Mouse (Mus musculus) embryo, embryonic 11.5 days (tissue): Measurements from ENCODE around the gene Il2rb.

ENCODE experiments used
- DNase-seq: peaks from one replicate; pipeline ENCODE4 v3.0.0-alpha.2; 2012; ENCODE audit warnings: low read depth, low spot score

Gene Il2rb

DNA sequence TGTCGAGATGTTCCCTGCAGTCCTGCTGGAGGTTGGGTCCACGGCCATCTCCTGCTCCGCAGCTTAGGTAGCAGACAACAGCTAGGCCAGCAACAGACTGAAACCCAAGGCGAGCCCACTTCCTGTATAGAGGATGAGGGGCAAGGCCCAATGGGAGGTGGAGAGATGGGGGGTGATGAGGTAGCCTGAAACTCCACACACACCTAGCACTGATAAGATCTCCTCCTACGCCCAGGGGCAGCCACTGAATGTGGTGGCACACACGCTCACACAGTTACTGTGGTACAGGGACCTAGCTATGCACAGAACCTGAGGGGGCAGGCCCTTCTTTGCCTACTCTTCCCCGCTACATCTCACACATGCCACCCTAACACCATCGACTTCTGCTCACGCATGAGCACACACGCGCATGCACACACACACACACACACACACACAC lies at the start of gene Il2rb:
Gene Il2rb (minus strand): TSS at position 304 of the 439 bp plus-strand sequence.
- DNase-seq: no peak

DNA sequence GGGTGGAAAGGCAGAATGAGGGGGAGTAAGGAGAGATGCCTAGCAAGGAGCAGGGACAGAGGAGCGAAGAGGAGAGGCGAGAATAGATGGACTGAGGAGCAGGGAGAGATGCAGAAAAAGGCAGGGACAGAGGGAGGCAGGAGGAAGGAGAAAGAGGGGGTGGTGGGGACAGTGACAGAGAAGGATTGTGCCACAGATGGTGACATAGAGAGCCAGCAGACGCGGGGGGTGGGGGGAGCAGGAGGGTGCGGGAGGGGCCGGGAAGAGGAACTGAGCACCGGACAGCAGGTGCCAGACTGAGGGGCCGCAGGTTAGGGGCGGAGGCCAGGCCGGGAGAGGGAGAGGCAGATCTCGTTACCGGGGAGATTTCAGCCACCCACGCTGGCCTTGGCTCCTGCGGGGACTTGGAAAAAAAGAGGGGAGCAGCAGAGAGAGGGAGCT lies 49.5 kb upstream of the Il2rb start, which contains the start of gene Sstr3:
Gene Sstr3 (minus strand): TSS at position 125 of the 441 bp plus-strand sequence.
- DNase-seq: no peak

DNA sequence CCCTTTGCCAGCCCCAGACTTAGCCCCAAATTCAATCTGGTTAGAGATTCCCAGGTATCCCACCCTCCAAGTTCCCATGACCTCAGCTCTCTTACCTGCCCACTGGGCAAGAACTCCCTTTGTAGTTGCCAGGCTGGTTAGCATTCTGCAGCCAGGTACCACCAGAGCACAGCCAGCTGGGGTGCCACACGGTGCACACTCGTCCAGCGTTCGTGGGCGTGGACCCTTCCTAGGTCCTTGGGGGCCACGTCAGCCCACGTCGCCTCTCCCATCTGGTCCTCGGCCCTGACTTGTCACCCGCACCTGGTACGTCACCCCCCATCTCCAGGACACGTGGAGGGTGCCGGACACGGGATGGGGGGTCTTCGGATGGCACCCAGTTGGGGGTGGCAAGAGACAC lies 49.0 kb upstream of the Il2rb start:
- DNase-seq: no peak

DNA sequence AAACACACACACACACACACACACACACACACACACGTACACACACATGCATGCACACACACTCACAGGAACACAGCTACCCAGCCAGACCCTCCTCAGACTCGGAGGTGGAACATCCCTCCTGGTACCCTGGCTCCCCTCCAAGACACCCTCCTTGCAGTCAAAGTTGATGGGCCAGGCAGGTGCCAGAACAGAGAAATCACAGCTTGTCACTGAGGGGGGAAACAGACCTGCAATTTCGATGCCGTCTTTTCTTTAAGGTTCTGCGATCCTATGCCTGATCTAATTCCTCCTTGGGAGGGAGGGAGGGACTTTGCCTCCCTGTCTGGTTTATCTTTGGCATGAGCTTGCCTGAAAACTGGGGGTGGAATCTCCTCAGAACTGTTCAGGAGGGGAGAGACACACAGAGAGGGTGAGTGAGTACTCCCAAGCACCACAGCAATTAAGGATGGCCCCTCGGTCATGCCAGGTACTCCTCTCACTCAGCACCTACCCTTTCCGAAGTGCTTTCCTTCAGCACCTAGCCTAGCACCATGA lies 47.8 kb upstream of the Il2rb start:
- DNase-seq: no peak

DNA sequence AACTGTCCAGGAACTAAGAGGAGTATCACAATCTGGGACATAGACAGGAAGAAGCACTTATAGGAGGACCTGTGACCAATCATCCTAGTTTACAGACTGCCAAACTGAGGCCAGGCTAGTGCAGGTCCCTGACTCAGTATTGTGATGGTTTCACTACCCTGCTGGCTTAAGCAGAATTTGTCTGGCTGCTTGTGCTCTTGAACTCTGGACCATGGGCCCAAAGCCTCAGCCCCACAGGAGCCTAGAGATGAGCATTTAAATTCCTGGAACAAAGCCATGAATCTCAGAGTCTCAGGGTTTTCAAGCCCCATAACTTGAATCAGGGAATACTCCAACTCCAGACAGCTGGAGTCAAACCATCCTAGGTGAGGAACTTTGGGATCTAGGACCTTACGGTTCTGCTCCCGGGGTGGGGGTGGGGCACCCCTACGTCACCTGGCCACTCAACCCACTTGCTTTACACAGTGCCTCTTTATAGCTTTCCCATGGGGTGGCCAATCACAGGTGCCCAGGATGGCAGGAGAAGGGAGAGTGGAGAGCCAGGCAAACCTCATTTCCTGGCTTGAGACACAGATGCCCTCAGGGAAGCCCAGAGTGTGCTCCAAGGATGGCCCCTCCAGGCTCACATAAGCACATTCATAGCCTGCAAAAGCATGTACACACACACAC lies 47.2 kb upstream of the Il2rb start:
- no peak for DNase-seq

DNA sequence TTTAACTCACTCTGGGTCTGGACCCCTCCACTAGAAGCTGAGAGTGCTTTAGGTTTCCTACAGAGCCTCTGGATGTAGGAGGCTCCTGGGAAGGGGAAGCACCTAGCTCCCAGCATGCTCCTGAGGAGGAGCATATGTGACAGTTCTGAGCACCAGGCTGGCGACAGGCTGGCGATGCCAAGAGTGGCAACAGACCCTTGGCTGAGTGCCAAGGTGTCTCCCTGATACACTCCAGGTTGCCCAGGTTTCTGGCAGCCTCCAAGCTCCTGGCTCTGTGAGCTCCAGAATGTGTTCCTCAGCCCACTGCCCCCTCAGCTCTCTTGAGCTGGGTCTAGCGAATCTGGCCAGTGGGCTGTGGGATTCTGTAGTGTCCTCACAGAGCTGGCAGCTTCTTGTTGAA lies 46.5 kb upstream of the Il2rb start:
- DNase-seq: no peak

DNA sequence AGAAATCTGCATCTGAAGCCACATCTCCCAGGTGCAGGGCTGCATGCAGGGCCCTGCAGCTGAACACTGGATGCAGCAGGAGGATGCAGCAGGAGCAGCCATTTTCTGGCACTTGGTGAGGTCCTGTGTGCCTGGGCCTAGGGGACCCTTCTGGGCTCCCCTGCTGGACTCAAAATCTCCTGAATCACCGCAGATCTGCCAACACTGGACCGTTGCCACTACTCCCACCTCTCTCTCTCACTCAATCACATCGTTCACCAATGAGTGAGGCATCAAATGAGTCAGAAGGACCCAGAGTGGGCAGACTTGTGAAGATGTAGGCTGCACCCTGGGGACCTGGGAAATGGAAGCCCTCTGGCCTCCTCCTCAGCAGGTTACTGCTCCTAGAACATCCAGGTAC lies 46.0 kb upstream of the Il2rb start:
- no peak for DNase-seq

DNA sequence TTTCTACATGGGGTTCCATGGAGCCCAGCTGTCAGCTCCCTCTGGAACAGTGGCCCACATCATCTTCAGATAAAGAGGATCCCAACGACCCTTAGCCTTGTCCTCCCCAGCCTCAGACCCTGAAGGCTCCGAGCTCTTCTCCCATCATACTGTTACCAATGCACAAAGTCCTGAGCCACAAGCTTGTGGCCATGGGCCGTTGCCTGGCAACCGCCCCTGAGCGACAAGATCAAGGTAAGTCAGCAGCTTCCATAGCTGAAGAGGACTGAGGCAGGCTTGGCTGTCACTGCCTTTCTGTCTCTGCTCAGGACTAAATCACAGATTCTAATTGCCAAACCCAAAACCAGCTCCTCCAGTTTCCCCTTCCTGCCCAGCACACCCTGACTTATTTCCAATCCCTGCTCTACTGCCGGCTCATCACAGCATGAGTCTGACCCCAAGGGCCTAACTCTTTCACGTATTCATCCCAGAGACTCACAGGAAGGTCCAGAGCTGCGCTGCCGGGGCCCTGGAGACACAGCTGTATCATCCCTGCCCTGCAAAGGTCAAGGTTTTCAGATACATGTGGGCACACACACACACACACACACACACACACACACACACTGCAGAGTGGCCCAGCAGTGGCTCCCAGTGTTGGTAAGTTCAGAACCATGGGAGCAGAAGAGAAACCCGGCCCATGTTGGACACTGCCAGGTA lies 40.8 kb upstream of the Il2rb start:
- no peak for DNase-seq

DNA sequence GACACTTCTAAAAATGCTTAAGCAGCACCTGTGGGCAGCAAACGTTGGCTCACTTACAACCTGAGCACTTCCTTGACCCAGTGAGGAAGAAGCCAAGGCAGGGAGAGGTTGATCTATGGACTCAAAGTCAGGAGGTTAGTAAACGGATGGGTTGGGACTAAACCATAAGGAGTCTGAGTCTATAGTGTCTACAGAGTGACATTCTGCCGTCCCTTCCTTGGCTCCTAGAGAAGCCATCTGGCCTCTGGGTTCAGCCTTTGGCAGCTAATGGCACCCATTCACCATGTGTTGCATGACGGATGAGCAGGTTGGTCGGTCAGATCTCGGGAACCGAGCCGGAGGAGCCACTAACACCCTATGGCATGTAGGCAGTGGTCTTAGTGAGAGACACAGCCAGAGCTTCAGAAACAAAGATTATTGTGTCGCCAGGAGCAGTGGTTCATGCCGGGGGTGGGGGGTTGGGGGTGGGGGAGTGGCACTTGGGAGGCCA lies 38.3 kb upstream of the Il2rb start:
- DNase-seq: no peak

DNA sequence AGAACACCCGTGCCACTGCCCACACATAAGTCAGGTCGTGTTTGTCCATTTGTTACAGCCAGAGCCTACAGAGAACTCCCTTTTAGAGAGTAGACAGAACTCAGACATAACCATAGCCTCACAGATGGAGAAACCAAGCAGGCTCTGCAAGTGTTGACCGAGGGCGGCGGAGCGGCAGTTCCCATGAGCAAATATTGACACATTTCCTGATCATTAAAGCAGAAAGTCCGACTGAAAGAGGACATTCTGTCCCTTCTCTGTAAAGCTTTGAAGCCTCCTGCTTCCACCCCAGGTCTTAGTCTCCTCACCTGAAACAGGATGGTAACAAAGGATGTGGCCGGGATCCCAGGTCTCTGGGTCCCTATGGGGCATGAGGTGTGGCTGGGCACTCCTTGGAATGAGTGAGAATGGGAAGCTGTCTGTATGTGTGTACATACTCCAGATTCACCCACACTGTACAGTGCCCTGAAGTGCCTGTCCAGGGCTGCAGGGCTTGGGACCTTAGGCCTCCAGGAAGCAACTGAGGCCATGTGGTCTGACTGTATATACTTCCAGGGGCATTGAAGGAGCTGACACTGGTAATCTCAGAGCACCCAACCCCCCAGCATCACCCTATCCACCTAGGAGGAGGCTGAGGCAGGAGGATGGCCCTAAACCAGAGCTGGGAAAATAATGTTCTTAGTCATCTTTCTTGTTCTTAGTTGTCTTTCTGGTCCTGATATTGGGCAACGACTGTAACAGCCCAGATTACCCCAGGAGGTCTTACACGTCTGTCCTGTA lies 37.7 kb upstream of the Il2rb start:
- DNase-seq: no peak

DNA sequence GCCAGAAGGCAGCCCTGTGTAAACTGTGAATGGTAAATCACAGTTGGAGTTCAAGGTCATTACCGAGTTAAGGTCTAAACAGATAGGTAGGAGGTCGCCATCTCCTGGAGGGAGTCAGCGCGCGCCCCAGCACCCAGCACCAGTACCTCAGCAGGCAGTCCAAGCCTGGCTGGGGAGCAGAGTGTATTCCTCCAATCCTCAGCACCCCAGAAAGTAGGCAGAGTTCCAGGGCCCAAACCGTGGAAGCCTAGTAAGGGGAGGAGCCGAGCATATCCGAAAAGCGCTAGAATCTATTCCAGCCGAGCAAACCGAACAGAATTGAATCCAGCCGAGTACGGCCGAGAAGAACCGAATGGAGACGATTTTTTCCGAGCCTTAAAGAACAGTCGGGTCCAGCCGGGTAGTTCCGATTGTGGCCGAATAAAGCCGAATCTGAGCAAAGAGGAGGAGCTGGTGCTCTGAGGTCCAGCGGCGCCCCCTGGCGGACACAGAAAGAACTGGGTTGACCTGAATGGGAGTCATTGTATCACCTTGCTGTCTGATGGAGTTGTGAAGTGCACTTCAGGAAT lies 36.9 kb upstream of the Il2rb start:
- peak; percentile 96 for DNase-seq

DNA sequence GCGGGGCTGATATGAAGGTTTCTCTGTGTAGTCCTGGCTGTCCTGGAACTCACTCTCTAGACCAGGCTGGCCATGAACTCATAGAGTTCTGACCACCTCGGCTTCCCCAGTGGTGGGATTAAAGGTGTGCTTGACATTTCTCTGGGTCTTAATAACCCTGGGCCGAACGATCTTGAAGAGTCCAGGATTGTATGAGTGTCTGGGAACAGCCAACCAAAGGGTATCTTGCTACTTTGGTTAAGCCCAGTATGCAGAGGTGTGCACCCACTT lies 36.3 kb upstream of the Il2rb start:
- no peak for DNase-seq

DNA sequence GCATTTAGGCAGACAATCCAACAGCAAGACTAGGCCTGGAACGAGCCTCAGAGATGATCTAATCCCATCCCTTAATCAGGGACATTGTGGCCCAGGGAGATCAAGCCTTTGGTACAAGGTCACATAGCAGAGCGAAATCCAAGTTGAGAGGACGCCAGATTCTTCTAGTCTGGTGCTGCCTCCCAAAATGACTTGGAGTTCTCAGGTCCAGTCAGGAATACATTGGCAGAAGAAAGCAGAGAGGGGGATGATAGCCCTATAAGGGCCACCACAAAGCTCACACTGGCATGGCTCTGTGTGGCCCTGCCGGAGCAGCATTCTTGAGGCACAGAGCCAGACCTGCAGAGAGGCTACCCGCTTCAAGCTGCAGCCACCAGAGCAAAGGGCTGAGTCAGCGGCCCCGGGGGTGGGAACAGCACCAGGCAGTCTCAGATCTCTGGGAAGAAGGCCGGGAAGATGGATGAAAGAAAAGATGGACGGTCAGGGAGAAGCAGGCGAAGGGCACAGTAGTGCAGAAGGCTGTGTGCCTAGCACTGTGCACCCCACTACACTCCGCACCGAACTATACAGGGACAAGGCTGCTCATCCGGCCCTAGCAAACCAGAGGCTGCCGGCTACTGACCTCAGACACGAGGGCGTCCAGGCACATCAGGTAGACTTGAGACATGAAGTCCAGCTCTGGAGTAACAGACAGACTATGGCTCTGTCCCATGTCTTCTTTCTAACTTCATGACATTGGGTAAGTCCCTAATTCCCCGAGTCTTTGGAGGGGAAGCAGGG lies 35.8 kb upstream of the Il2rb start, which contains the start of gene C1qtnf6:
Gene C1qtnf6 (minus strand): TSS at position 746 of the 780 bp plus-strand sequence.
- DNase-seq: no peak

DNA sequence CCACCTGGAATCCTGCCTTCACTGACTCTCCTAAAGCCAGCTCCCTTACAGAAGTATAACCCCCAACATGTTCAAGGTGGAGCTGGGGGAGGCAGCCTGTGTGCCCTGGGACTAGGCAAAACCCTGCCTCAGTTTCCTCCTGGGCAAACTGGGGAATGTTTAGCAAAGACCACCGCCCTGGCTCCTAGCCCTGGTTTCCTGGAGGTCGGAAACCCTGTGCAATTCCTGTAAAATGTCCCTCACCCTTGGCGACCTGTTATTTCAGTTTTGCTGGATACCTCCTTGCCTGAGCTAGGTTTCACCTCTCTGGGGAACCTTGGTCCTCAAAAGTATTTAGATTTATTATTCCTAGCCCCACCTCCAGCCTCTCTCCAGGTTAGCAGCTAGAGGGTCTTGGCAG lies 35.1 kb upstream of the Il2rb start:
- no peak for DNase-seq

DNA sequence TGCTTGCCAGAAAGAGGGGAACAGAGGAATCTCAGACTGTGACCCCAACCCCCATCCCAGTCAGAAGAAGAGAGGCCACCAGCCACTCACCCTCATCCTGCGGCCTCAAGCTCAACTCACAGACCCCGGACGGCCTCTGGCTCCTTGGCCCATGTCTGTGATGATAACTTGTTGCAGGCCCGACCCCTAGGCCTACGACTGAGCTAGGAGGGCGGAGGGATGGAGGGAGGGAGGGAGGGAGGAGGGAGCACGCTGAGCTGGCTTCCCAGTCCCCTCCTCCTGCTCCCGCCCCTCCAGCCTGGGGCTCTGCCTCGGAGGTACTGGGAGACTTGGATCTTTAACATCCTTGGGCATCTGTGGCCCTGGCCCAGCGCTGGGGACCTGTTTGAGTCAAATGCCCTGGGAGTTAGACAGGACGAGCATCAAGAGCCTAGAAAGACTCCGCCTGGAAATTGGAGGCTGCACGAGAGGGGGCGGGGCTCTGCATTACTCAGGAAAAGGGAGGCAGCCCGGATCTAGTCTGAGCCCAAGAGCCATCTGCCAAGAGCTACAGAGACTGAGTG lies 34.4 kb upstream of the Il2rb start:
- DNase-seq: peak; percentile 50

DNA sequence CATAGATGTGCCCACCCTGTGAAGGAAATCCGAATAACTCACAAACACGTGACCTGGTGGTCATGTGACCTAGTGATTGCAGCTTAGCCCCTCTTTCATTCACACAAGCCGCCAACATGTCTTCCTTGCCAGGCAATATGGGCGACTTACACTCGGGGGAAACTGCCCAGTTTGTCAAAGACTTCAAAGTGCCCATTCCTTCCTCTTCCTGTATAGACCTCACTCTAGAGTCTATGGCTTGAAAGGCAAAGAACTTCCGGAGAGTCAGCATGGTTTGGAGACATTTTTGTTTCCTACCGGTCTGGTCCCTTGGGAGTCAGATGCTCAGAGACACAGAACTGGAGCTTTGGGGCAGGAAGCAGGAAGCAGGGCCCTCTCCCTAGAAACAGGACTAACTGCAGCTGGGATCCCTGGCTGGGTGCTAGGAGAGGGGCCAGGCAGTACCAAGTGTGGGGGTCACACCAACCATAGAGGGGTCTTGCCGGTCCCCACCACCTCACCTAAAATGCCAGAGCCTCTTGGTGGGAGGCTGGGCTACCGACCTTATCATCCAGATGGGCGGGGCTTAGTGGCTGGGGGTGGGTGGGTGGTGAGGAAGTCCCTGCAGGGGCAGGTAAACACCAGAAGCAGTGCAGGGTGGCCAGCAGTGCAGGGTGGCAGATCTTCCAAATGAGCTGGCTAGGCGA lies 33.8 kb upstream of the Il2rb start:
- no peak for DNase-seq

DNA sequence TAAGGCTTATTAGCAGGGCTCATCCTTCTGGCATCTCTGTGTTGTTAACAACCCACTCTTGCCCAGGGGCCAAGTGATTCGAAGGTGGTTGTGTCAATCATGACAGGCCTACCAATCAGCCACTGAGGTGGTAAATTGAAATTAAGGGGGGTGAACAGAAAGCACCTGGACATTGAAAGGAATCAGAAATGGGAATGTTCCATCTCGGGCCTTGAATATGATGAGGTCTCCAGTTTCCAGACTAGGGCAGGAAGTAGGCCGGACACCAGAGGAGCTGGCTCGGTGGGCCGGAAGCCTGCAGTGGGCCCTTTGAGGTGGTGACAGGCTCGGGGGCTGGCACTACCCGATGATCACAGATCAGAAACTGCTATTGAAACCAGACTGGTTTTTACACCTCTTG lies 32.9 kb upstream of the Il2rb start:
- DNase-seq: no peak

DNA sequence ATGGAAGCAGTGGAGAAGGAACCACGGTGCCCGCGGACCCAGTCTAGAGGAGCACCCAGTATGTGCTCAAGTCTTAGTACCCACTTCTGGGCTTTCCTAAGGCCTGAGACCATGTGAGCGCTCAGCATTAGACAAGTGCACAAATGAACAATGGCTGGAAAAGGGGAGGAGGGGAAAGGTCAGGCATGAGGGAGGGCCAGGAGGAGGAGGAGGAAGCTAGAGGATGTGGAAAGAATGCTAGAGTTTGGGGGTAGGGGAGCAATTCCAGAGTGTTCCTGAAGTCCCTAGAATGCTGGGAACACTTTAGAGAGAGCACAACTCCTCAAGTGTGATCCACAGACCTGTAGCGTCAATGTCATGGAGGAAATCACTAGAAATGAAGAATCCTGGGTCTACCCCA lies 29.1 kb upstream of the Il2rb start:
- DNase-seq: no peak

DNA sequence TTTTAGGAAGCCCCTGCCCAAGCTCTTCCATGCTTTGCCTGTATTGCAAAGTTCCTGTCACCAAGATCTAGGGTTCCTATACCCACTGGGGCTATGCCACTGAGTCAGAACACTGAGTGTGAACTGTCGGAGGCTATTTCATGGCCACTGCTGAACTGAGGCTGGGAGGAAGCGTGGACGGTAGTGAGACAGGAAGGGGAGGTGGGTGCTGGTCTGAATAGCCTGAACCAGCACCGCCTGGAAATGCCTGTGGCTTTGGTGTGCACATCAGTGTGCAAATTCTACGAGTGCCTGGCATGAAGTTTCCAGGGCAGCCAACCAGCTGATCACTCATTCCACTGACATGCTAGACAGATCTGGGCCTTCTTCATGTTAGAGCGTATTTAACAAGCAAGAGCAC lies 26.8 kb upstream of the Il2rb start:
- DNase-seq: no peak

DNA sequence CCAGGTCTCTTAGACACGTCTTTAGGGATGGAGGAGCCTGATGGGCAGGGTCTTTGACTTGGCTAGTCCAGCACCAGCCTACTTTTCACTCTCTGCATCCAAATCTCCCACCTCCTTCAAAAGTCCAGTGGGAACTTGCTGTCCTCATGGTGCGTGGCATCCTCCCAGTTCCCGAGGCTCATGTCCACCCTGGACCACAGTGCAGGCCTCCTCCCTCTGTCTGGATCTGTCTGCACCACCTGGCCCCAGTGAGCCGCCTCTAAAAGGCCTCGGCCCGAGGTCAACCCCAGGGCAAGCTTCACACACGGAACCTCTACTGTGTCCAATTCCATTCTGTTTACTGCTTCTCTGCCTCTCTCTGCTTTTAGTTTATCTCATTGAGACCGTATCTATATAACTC lies 26.3 kb upstream of the Il2rb start:
- no peak for DNase-seq
